Mouse (Mus musculus): ENCODE data around the gene Olfr963. TPM values are rescaled to one million over a fixed set of nuclear protein-coding genes. Genes with fewer than 3 reads are reported as not detected.
"Not testable (repeated sequence)": the region's sequence is repeated elsewhere in the genome, so short reads cannot be mapped to it uniquely, and the experiment has no call there.

Gene Olfr963
- not detected for total RNA-seq (2021)
- long read RNA-seq, experiment 1 = 0 reads
- long read RNA-seq, experiment 2 = 0 reads

- DNase-seq = no peak
Measured at GRCm38 (mm10) chr9:39666905-39667304, at the start of gene Olfr963. Gene Olfr963 (plus strand): TSS chr9:39667205.

GRCm38 (mm10) chr9:39621073-39621472 is 45.9 kb upstream of the Olfr963 start, which contains the start of gene Olfr960:
Gene Olfr960 (plus strand): TSS chr9:39621373.
- no peak for DNase-seq

- DNase-seq = no peak
Measured at GRCm38 (mm10) chr9:39623783-39624182, 43.2 kb upstream of the Olfr963 start.

DNA sequence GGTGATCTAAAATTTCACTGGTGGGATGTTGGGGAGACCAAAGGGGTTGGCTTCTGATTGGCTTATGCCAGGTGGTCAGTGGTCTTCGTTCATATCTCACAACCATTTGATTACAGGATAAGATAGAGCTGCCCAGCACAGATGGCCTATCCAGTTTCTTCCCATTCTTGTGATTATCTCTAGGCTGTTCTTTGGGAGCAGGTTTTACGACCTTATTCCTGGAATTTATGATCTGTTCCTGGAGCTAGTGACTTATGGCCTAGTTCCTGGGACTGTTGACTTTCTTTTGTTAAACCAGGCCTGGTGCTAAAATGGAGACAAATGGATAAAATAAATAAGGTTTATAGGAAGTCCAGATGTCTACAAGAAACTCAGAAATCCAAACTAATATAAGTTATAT is 42.3 kb upstream of the Olfr963 start:
- no peak for DNase-seq

DNA sequence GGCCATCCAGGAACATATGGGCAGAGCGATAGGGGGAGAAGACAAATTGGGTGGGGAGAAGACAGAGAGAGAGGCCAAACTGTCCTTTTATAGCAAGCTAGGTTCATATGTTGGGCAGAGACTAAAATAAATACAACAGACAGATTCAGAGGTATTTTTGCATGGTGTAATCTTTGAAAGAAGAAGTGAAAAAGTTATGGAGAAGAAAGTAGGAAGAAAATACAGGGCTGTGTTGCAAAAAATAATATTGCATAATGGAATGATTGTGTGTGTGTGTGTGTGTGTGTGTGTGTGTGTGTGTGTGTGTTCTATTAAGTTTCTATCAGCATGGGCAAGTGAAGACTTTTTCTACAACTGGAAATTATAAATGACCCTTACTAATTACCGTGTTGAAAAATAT is 37.9 kb upstream of the Olfr963 start:
- no peak for DNase-seq

DNA sequence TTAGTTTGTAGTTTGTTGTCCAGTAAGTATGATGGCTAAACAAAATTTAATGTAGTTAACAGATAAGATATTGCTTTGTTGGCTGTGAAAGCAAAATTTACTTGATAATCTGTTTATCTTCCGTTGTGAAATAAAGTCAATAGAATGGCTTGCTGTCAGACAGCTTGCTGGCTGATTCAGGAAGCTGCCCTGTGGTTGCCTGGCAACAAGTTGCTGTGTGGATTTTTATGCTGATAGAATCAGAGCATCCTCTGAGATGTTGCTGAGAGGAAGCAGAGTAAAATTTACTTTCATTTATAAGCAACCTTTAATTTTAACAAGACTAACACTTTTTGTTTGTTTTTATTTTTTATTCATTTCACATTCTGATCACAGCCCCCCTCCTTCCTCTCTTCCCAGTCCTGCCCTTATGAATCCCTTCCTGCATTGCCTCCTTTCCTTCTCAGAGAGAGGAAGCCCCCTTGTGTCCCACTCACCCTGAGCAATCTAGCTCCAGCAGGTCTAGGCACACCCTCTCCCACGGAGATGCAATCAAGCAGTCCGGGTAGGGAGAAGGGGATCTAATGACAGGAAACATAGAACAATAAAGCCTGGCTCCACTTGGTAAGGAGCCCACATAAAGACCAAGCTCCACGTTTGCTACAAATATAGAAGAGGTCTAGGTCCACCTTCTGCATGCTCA is 33.0 kb upstream of the Olfr963 start:
- DNase-seq = no peak

DNA sequence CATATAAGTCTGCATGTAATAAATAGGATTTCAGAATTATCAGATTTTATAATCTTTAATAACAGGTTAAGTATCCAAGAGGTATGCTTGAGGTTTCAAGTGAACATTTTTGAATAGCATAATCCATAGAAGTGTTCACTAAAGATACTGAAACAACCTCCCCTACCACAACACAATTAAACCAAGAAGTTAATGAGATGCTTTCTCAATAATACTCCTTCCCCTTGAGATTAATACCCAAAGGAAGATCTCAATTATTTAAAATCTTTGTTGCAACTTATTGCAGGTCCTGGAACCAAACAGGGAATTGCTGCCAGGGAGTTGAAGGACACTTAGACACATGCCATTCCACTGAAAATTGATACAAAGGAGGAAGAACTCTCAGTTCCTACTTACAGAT is 22.2 kb upstream of the Olfr963 start, which contains the start of gene Olfr961:
Gene Olfr961, plus strand, starts transcription at position 301 of the 400 bp plus-strand sequence.
- DNase-seq = no peak

DNA sequence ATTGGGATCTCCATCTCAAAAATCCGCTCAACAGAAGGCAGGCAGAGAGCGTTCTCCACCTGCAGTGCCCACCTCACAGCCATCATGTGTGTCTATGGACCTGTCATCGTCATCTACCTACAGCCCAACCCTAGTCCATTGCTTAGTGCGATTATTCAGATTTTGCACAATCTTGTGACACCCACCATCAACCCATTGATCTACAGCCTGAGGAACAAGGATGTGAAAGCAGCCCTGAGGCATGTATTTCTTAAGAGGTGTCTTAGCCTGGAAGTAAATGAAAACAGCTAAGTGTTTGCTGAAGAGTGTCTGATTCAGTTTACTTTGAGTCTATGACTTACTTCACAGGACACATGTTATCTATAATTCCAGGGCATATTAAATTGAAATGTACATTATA is 19.6 kb upstream of the Olfr963 start:
- no peak for DNase-seq

DNA sequence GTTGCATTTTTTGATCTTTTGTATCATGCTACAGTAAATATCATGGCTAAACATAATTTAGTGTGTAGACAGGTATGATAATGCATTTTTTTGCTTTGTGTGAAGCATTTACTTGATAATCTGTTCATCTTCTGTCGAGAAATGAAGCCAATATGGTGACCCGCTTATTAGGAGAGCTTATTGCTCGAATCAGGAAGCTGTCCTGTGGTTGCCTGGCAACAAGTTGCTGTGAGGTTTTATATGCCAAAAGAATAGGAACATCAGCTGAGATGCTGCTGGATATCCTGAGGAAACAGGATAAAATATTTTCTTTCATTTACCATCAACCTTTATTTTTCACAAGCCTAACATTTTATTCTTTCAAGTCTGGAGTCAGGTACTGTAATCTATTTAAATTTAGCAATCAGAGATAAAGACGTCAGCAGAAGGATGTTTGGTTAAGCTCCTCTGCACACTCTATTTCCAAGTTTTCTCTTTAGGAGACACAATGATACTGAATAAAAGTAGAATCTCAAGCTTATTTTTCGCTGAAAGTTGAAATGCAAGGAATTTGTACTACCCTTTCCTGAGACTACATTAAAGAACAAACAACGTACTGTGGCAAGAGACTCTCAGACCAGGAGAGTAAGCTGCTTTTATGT is 12.1 kb upstream of the Olfr963 start:
- DNase-seq = no peak

- no peak for DNase-seq
Measured at GRCm38 (mm10) chr9:39669723-39670122, 2.7 kb downstream of the Olfr963 start.

GRCm38 (mm10) chr9:39674820-39675219 is 7.8 kb downstream of the Olfr963 start:
- DNase-seq = no peak

- DNase-seq = no peak
Measured at GRCm38 (mm10) chr9:39678557-39678956, 11.6 kb downstream of the Olfr963 start.

DNA sequence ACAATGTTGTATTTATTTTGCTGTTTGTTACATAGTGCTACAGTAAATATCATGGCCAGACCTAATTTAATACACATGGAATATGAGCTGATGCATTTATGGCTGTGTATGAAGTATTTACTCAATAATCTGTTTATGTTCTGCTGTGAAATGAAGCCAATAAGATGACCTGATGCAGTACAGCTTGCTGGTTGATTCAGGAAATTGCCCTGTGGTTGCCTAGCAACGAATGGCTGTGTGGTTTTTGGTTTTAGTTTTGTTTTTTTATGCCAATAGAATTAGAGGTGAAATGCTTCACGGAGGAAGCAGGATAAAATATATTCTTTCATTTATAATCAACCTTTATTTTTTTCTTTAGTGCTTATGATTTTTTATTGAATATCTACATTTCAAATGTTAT is 12.3 kb downstream of the Olfr963 start:
- DNase-seq = no peak

DNA sequence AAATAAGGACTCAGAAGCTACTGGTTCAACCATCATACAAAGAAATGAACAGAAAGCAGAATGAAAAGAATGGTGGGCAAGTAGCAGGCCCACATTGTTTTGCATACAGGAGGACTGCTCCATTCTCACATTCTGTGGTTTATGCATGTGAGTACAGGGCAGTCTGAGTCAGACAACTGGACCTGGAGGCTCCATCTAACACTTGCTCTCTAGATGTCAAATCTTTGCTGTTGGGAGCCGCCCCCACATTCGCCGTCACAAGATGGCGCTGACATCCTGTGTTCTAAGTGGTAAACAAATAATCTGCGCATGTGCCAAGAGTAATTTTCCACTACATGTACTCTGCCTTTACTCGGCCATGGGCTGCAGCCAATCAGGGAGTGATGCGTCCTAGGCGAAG is 34.1 kb downstream of the Olfr963 start:
- DNase-seq = not testable (repeated sequence)

- no peak for DNase-seq
Measured at GRCm38 (mm10) chr9:39707017-39707416, 40.0 kb downstream of the Olfr963 start, which contains the start of gene Olfr149. Gene Olfr149 (minus strand): TSS chr9:39707117.

DNA sequence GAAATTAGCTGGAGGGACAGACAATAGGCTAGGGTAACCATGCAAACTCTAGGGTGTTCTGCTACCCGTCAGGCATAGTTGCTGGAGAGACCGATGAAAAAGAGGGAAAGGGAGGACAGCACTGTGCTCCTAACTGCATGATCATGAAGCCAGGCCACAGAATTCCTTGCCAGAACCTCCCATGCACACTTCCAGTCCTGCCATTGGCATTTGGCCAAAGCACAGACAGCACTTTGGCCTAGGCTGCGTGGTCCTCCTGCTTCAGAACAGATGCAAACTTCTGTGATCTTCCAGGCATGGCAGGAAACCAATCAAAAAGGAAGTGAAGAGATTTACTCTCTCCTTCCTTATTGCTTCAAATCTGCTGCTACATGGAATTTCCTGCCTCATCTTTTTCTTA is 42.0 kb downstream of the Olfr963 start:
- peak; percentile 9 to 11 for DNase-seq

DNA sequence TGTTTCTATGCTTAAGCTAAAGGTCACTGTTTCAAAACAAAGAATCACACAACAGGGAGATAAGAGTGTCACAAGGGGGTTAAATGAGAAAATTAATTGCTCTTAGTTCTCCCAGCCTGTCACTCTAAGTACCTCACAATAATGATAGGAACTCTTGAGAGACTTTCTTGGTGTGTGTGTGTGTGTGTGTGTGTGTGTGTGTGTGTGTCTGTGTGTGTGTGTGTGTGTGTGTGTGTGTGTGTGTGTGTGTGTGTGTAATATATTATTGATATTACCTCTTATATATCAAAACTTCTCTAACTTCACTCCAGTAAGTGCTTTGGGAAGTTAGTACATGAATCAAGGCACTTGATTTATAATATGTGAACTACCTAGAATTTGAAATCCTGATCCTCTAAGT is 44.0 kb downstream of the Olfr963 start, which contains the start of gene Olfr965:
Gene Olfr965, plus strand, starts transcription at position 301 of the 400 bp plus-strand sequence.
- DNase-seq = no peak

Other genes starting within 250 kb of the Olfr963 start
- not detected for gene Olfr952, start 240.1 kb upstream of the Olfr963 start, total RNA-seq (2021)
- gene Olfr954, start 210.5 kb upstream of the Olfr963 start, total RNA-seq (2021) = not detected
- not detected for gene Olfr955, start 195.3 kb upstream of the Olfr963 start, total RNA-seq (2021)
- not detected for gene Olfr44, start 173.2 kb upstream of the Olfr963 start, total RNA-seq (2021)
- gene Olfr957, start 151.4 kb upstream of the Olfr963 start, total RNA-seq (2021) = not detected
- not detected for gene Olfr958, start 113.2 kb upstream of the Olfr963 start, total RNA-seq (2021)
- gene Olfr959, start 91.6 kb upstream of the Olfr963 start, total RNA-seq (2021) = not detected
- gene AW551984, start 62.8 kb upstream of the Olfr963 start, total RNA-seq (2021) = under 1 TPM; 0.13 to 0.22 TPM
- gene Olfr148, start 56.5 kb upstream of the Olfr963 start, total RNA-seq (2021) = not detected
- not detected for gene Olfr960, start 45.8 kb upstream of the Olfr963 start, total RNA-seq (2021)
- not detected for gene Olfr961, start 22.1 kb upstream of the Olfr963 start, total RNA-seq (2021)
- not detected for gene Olfr149, start 39.9 kb downstream of the Olfr963 start, total RNA-seq (2021)
- not detected for gene Olfr965, start 44.1 kb downstream of the Olfr963 start, total RNA-seq (2021)
- not detected for gene Olfr150, start 63.8 kb downstream of the Olfr963 start, total RNA-seq (2021)
- not detected for gene Olfr967, start 79.0 kb downstream of the Olfr963 start, total RNA-seq (2021)
- gene Olfr968, start 116.0 kb downstream of the Olfr963 start, total RNA-seq (2021) = not detected
- gene Olfr969, start 123.7 kb downstream of the Olfr963 start, total RNA-seq (2021) = not detected
- not detected for gene Olfr970, start 141.7 kb downstream of the Olfr963 start, total RNA-seq (2021)
- not detected for gene Olfr971, start 169.7 kb downstream of the Olfr963 start, total RNA-seq (2021)
- not detected for gene Olfr972, start 199.2 kb downstream of the Olfr963 start, total RNA-seq (2021)
- not detected for gene Olfr229, start 240.1 kb downstream of the Olfr963 start, total RNA-seq (2021)

Data from heart, adult 18-20 months (tissue).